Mouse (Mus musculus): ENCODE data around the gene Spef2.

DNA sequence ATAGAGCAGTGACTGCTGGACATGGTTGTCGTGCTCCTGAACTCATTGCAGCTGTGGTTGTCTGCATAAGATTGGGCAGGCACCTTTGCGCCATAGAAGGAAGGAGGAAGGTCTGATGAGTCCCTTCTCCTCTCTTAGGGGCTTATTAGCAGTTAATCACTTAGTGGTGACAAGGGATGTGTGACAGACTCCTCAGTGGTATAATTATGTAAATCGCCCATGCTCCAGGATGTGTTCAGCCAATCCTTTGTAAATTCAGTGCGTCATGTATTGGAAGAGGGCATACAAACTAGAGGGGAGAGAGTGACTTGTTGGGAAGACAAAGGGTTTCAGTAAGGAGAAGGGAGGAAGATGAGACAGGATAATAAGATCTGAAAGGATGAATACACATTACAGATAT, 158.7 kb downstream of the Spef2 start:
- no peak for TF ChIP-seq CTCF (IDR thresholded peaks at IDR 0.05; ENCODE audit: low read depth)
- TF ChIP-seq EP300 (optimal IDR thresholded peaks at IDR 0.05): no peak

All from stomach, postnatal 0 days (tissue).